Mouse (Mus musculus): ENCODE measurements around the gene Gnmt.

Gene Gnmt

GRCm38 (mm10) chr17:46704887-46705835, 23.8 kb downstream of the Gnmt start, which contains the start of gene Ppp2r5d:
Ppp2r5d (minus strand) TSS chr17:46705111.
- ATAC-seq (ENCODE audit: insufficient number of reproducible peaks, low FRiP score, low TSS enrichment), result peak; percentile 95

GRCm38 (mm10) chr17:46703971-46704886, 24.7 kb downstream of the Gnmt start:
- ATAC-seq (ENCODE audit: insufficient number of reproducible peaks, low FRiP score, low TSS enrichment), result peak; percentile 31

GRCm38 (mm10) chr17:46702506-46702905, 26.5 kb downstream of the Gnmt start:
- no peak for ATAC-seq (ENCODE audit: insufficient number of reproducible peaks, low FRiP score, low TSS enrichment)

GRCm38 (mm10) chr17:46702100-46702499, 26.9 kb downstream of the Gnmt start:
- ATAC-seq (ENCODE audit: insufficient number of reproducible peaks, low FRiP score, low TSS enrichment), result no peak

- no peak for ATAC-seq (ENCODE audit: insufficient number of reproducible peaks, low FRiP score, low TSS enrichment)
These were observed 27.5 kb downstream of the Gnmt start for GRCm38 (mm10) chr17:46701489-46701888.

- ATAC-seq (ENCODE audit: insufficient number of reproducible peaks, low FRiP score, low TSS enrichment), result no peak
These were observed 29.1 kb downstream of the Gnmt start for GRCm38 (mm10) chr17:46699912-46700311.

GRCm38 (mm10) chr17:46699245-46699644, 29.7 kb downstream of the Gnmt start:
- no peak for ATAC-seq (ENCODE audit: insufficient number of reproducible peaks, low FRiP score, low TSS enrichment)

GRCm38 (mm10) chr17:46698515-46698914, 30.5 kb downstream of the Gnmt start:
- ATAC-seq (ENCODE audit: insufficient number of reproducible peaks, low FRiP score, low TSS enrichment), result no peak

GRCm38 (mm10) chr17:46694517-46695063, 34.4 kb downstream of the Gnmt start:
- ATAC-seq (ENCODE audit: insufficient number of reproducible peaks, low FRiP score, low TSS enrichment), result no peak

GRCm38 (mm10) chr17:46691390-46691789, 37.6 kb downstream of the Gnmt start:
- no peak for ATAC-seq (ENCODE audit: insufficient number of reproducible peaks, low FRiP score, low TSS enrichment)

GRCm38 (mm10) chr17:46690665-46691064, 38.3 kb downstream of the Gnmt start:
- ATAC-seq (ENCODE audit: insufficient number of reproducible peaks, low FRiP score, low TSS enrichment), result no peak

- ATAC-seq (ENCODE audit: insufficient number of reproducible peaks, low FRiP score, low TSS enrichment), result no peak
These were observed 43.1 kb downstream of the Gnmt start for GRCm38 (mm10) chr17:46685913-46686312.

GRCm38 (mm10) chr17:46682654-46683389, 46.1 kb downstream of the Gnmt start:
- no peak for ATAC-seq (ENCODE audit: insufficient number of reproducible peaks, low FRiP score, low TSS enrichment)

GRCm38 (mm10) chr17:46681466-46682118, 47.4 kb downstream of the Gnmt start:
- no peak for ATAC-seq (ENCODE audit: insufficient number of reproducible peaks, low FRiP score, low TSS enrichment)

GRCm38 (mm10) chr17:46680760-46681373, 48.1 kb downstream of the Gnmt start, which contains the start of gene Klhdc3:
Klhdc3 (minus strand) TSS chr17:46680914.
- peak; percentile 88 for ATAC-seq (ENCODE audit: insufficient number of reproducible peaks, low FRiP score, low TSS enrichment)

GRCm38 (mm10) chr17:46679843-46680759, 48.9 kb downstream of the Gnmt start:
- ATAC-seq (ENCODE audit: insufficient number of reproducible peaks, low FRiP score, low TSS enrichment), result no peak; the same call in 1 of the 2 replicates

GRCm38 (mm10) chr17:46678911-46679310, 50.1 kb downstream of the Gnmt start:
- no peak for ATAC-seq (ENCODE audit: insufficient number of reproducible peaks, low FRiP score, low TSS enrichment)

- no peak for ATAC-seq (ENCODE audit: insufficient number of reproducible peaks, low FRiP score, low TSS enrichment)
These were observed 50.6 kb downstream of the Gnmt start, which contains the start of gene Mea1 for GRCm38 (mm10) chr17:46678416-46678815. Mea1 (plus strand) TSS chr17:46678793.
